Mouse (Mus musculus): ENCODE measurements around the gene Ank2. TPM values are rescaled to one million over a fixed set of nuclear protein-coding genes. Genes with fewer than 3 reads are reported as not detected.

Gene Ank2
- 423 and 477 TPM in 2 replicates for polyA plus RNA-seq (2012; ENCODE audit: insufficient read depth, insufficient read length, low replicate concordance, missing spikeins)

DNA sequence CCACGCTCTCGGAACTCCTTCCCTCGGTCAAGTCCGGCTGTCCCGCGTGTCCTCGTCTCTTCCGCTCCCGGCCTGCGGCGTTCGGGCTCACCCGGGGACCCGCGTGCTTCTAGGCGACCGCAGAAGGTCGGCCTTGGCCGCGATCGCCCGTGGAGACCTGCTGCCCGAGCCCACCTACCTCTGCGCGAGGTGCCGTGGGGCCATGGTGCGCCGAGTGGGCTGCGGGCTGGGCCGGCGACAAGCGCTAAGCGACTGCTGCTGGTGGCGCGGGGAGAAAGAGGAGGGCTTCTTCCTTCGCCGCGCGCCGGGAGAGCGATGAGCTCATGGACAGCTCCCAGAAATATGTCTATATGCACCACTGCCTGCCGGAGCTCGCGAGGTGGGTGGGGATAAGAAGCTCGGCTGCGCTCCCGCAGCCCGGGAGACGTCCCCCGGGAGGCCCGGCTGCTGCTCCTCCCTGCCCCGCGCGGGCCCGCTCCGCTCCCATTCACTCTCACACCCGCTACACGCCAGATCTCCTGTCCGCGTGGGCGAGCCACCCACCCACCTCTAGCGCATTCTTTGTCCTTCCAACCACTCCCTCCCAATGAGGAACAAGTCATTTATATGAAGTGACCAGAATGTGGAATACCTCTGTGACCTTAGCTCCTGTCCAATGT is at the start of gene Ank2:
Ank2 (minus strand) TSS at position 609 of the 659 bp plus-strand sequence.
- no peaks in the 10 kb centered on the region for H3K4me1 ChIP-seq (ENCODE audit: control insufficient read depth, insufficient read depth, low read length)
- H3K4me3 ChIP-seq (ENCODE audit: insufficient read depth, low read depth, low read length) = peak within 1 kb of the TSS; percentile 77
- TF ChIP-seq CTCF (IDR thresholded peaks at IDR 0.05; ENCODE audit: insufficient read depth, low read depth, low read length) = no peak
- no peak for TF ChIP-seq POLR2A (IDR thresholded peaks at IDR 0.05; ENCODE audit: insufficient read depth, low read depth, low read length)
- WGBS = under 1% methylated on average over 61 of the region's 62 CpGs
- no peak within 1 kb of the TSS for H3K27ac ChIP-seq (ENCODE audit: insufficient read depth, low read depth, low read length)

DNA sequence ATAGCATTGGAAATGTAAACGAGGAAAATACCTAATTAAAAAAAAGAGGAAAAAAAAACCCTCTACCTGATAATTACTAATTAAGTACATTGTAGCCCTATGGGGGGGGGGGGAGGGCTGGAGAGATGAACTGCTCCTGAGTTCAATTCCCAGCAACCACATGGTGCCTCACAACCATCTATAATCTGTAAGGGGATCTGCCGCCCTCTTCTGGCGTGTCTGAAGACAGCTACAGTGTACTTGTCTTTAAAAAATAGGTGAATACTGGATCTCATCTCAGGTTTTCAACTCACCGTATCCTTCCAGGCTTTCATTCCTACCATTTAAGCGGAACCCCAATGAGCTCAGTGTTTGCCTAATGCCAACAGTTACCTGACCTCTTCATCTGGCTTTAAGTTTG is 48.7 kb upstream of the Ank2 start:
- WGBS = 47% methylated on average over 5 of the region's 5 CpGs
- Histone ChIP-seq H3K27ac (ENCODE audit: insufficient read depth, low read depth, low read length) (no peak overlapping the region), H3K4me1 (ENCODE audit: control insufficient read depth, insufficient read depth, low read length) (no peaks in the 10 kb centered on the region), H3K4me3 (ENCODE audit: insufficient read depth, low read depth, low read length) (no peak overlapping the region)
- TF ChIP-seq POLR2A (IDR thresholded peaks at IDR 0.05; ENCODE audit: insufficient read depth, low read depth, low read length) = no peak
- no peak for TF ChIP-seq CTCF (IDR thresholded peaks at IDR 0.05; ENCODE audit: insufficient read depth, low read depth, low read length)

DNA sequence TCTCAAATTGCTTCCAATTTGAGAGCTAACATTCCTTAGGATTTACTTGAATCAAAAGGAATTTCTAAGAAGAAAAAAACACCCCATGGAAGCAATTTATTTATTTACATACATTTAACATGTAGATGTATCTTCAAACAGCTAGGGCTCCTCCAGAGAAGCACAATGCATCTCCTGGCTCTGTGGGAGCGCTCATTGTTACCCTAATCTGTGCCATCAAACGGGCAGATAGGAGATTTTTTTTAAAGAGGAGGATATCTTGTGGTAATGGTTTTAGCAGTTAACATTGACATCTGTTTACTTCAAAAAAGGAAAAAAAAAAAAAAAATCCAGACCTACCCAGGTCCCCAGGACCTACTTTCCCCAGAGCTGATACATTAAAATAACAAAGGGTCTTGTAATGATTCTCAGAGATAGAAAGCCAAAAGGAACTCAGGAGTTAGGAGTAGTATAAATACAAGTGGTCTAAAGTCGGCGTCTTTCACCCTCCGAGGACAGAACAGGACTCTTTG is 45.5 kb upstream of the Ank2 start:
- TF ChIP-seq POLR2A (IDR thresholded peaks at IDR 0.05; ENCODE audit: insufficient read depth, low read depth, low read length) = no peak
- no peak for TF ChIP-seq CTCF (IDR thresholded peaks at IDR 0.05; ENCODE audit: insufficient read depth, low read depth, low read length)
- Histone ChIP-seq H3K4me3 (ENCODE audit: insufficient read depth, low read depth, low read length) (no peak overlapping the region), H3K27ac (ENCODE audit: insufficient read depth, low read depth, low read length) (no peak overlapping the region), H3K4me1 (ENCODE audit: control insufficient read depth, insufficient read depth, low read length) (no peaks in the 10 kb centered on the region)
- 55% methylated on average over 5 of the region's 5 CpGs for WGBS

DNA sequence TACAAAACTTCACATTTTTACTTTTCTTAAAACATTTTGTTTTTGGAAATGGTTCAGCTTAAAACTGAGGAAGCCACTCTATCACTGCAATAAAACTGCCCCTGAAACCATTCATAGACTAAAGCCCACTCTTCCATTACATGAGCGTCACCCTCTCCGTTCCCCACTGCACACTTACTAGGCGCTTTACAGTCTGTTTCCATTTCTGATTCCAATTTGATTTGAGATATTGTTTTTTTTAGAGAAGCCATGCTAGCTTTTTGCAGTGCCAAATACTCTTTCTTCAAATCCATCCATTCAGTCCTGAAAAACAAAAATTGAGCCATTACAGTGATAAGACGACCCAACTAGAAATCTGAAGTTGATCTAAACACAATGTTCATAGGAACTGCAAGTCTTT is 44.8 kb upstream of the Ank2 start:
- no peak overlapping the region for H3K4me3 ChIP-seq (ENCODE audit: insufficient read depth, low read depth, low read length)
- TF ChIP-seq CTCF (IDR thresholded peaks at IDR 0.05; ENCODE audit: insufficient read depth, low read depth, low read length) = no peak
- no peak for TF ChIP-seq POLR2A (IDR thresholded peaks at IDR 0.05; ENCODE audit: insufficient read depth, low read depth, low read length)
- WGBS = 93% methylated on average over 4 of the region's 4 CpGs
- no peaks in the 10 kb centered on the region for H3K4me1 ChIP-seq (ENCODE audit: control insufficient read depth, insufficient read depth, low read length)
- no peak overlapping the region for H3K27ac ChIP-seq (ENCODE audit: insufficient read depth, low read depth, low read length)

DNA sequence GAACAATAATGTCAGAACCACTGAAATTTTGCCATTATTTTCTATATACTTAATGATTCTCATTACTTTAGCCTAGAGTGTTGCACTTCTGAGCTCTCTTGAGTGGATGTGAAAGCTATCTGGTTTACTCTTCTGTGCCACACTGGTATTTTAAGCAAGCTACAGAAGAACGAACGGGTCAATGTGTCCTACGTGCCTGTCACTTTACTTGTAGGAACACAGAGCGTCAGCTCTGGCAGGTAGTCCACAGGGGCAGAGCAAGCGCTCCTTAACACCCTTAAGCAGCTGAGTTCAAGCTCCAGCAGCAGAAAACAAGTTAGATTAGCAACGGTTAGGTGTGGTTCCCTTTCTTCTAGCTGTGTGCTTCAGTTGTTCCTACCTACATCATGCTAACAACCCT is 40.0 kb upstream of the Ank2 start:
- H3K4me1 ChIP-seq (ENCODE audit: control insufficient read depth, insufficient read depth, low read length) = no peaks in the 10 kb centered on the region
- H3K27ac ChIP-seq (ENCODE audit: insufficient read depth, low read depth, low read length) = no peak overlapping the region
- no peak overlapping the region for H3K4me3 ChIP-seq (ENCODE audit: insufficient read depth, low read depth, low read length)
- no peak for TF ChIP-seq POLR2A (IDR thresholded peaks at IDR 0.05; ENCODE audit: insufficient read depth, low read depth, low read length)
- no peak for TF ChIP-seq CTCF (IDR thresholded peaks at IDR 0.05; ENCODE audit: insufficient read depth, low read depth, low read length)
- 80% methylated on average over 6 of the region's 6 CpGs for WGBS

DNA sequence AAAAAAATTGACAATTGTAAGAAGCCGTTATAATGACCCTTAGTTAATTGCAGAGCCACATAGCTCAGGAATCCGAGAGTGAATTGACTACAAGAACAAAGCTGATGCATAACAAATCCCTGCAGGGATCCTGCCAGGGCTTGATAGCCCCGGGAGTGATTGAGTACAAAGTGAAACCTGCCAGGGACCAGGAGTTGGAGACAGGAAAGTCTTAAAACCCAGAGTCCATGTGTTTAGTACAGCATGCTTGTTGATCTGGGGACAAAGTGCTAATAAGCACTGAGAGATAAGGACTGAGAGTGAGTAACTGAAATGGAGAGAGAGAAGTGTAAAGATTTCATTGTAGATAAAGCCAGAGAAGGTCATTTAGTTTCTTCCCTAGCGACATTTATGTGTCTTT is 31.1 kb upstream of the Ank2 start:
- TF ChIP-seq POLR2A (IDR thresholded peaks at IDR 0.05; ENCODE audit: insufficient read depth, low read depth, low read length) = no peak
- TF ChIP-seq CTCF (IDR thresholded peaks at IDR 0.05; ENCODE audit: insufficient read depth, low read depth, low read length) = no peak
- H3K27ac ChIP-seq (ENCODE audit: insufficient read depth, low read depth, low read length) = no peak overlapping the region
- H3K4me1 ChIP-seq (ENCODE audit: control insufficient read depth, insufficient read depth, low read length) = no peaks in the 10 kb centered on the region
- WGBS = 23% methylated on average over 4 of the region's 4 CpGs
- no peak overlapping the region for H3K4me3 ChIP-seq (ENCODE audit: insufficient read depth, low read depth, low read length)

GRCm38 (mm10) chr3:127529824-127530223 is 30.7 kb upstream of the Ank2 start:
- Histone ChIP-seq H3K27ac (ENCODE audit: insufficient read depth, low read depth, low read length) (no peak overlapping the region), H3K4me3 (ENCODE audit: insufficient read depth, low read depth, low read length) (no peak overlapping the region), H3K4me1 (ENCODE audit: control insufficient read depth, insufficient read depth, low read length) (no peaks in the 10 kb centered on the region)
- TF ChIP-seq POLR2A (IDR thresholded peaks at IDR 0.05; ENCODE audit: insufficient read depth, low read depth, low read length) (no peak), CTCF (IDR thresholded peaks at IDR 0.05; ENCODE audit: insufficient read depth, low read depth, low read length) (no peak)
- WGBS = 85% methylated on average over 4 of the region's 4 CpGs

GRCm38 (mm10) chr3:127529210-127529609 is 30.1 kb upstream of the Ank2 start:
- H3K4me3 ChIP-seq (ENCODE audit: insufficient read depth, low read depth, low read length) = no peak overlapping the region
- H3K27ac ChIP-seq (ENCODE audit: insufficient read depth, low read depth, low read length) = no peak overlapping the region
- H3K4me1 ChIP-seq (ENCODE audit: control insufficient read depth, insufficient read depth, low read length) = no peaks in the 10 kb centered on the region
- TF ChIP-seq CTCF (IDR thresholded peaks at IDR 0.05; ENCODE audit: insufficient read depth, low read depth, low read length) = no peak
- TF ChIP-seq POLR2A (IDR thresholded peaks at IDR 0.05; ENCODE audit: insufficient read depth, low read depth, low read length) = no peak
- 83% methylated on average over 3 of the region's 3 CpGs for WGBS

GRCm38 (mm10) chr3:127527465-127528034 is 28.4 kb upstream of the Ank2 start:
- Histone ChIP-seq H3K4me1 (ENCODE audit: control insufficient read depth, insufficient read depth, low read length) (no peaks in the 10 kb centered on the region), H3K27ac (ENCODE audit: insufficient read depth, low read depth, low read length) (no peak overlapping the region), H3K4me3 (ENCODE audit: insufficient read depth, low read depth, low read length) (no peak overlapping the region)
- TF ChIP-seq POLR2A (IDR thresholded peaks at IDR 0.05; ENCODE audit: insufficient read depth, low read depth, low read length) = no peak
- TF ChIP-seq CTCF (IDR thresholded peaks at IDR 0.05; ENCODE audit: insufficient read depth, low read depth, low read length) = no peak
- 61% methylated on average over 5 of the region's 5 CpGs for WGBS
